Mouse (Mus musculus) thymus, postnatal 25 days (tissue): ENCODE measurements around the gene Vmn1r47.
"Not testable (repeated sequence)": the region's sequence is repeated elsewhere in the genome, so short reads cannot be mapped to it uniquely, and the experiment has no call there.

Experiments
- DNase-seq: peaks from one replicate; pipeline ENCODE4 v3.0.0; 2022

Gene Vmn1r47

DNA sequence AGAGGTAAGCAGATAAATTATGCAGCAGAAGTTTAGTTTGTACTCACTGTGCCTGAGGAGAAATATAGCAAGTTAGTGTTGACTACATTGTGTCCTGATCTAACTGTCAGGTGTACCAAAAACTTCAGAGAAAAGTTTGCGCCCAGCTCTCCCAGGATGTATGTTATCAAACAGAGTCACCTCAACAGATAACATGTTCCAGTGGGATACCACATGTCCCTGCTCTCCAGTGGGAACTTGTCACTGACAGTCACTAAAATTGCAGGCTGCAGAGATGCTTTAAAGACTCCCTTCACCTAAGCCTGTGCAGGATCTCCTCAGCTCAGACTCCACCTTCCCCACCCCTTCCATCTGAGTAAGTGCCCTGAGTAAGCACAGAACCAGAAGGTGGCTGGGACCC lies at the start of gene Vmn1r47:
Gene Vmn1r47 (plus strand): TSS at position 301 of the 400 bp plus-strand sequence.
- not testable (repeated sequence) for DNase-seq

DNA sequence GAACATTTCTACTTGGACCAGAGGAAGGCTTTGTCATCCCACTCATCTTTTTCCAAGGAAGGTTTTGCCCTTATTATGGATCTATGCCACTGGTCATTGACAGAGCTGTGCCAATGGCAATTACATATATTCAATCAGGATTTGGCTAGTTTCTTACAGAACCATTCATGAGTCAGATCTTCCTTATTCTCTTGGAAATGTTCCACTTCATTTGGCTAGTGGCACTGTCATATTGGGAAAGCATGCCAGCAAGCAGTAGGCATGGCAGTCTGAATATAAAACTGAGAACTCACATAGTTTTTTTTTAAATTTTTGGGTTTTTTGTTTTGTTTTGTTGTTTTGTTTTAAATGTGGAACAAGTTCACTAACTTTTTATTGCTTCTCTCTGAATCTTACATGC lies 49.6 kb upstream of the Vmn1r47 start:
- DNase-seq = no peak

DNA sequence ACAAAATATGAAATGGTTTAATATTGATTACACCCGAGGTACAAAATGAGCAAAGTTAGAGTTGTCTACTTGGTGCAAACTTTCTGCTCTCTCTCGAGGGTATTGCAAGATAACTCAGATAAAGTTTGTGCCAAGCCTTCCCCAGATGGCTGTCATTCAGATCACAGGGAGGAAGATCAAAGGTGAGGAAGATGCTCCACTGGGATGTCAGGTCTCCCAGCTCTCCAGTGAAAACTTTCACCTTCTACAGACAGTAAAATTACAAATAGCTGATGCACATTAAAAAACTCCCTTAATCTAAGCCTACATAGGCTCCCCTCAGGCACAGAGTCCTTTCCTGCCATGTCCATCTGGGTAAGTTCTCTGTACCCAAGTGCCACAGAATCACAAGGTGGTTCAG lies 46.9 kb upstream of the Vmn1r47 start, which contains the start of gene Vmn1r46:
Gene Vmn1r46 (plus strand): TSS at position 301 of the 400 bp plus-strand sequence.
- no peak for DNase-seq

DNA sequence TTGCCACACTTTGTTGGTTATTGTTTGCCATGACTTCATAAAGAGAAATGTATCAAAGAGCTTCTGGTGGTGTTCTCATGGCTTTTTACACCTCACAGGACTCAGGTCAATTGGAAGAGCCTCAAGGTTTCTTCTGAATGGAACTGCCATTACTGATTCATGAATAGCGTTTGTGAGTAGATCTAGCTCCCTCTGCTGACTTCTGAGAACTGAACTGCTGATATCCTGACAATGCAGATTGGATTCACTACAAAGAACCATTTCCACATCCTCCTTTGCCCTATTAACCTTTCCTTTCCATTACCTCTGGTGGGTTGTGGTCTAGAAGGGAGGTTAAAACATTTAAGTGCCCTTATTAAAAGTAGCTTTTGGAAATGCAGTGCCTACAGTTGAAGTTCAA lies 30.0 kb upstream of the Vmn1r47 start:
- no peak for DNase-seq

DNA sequence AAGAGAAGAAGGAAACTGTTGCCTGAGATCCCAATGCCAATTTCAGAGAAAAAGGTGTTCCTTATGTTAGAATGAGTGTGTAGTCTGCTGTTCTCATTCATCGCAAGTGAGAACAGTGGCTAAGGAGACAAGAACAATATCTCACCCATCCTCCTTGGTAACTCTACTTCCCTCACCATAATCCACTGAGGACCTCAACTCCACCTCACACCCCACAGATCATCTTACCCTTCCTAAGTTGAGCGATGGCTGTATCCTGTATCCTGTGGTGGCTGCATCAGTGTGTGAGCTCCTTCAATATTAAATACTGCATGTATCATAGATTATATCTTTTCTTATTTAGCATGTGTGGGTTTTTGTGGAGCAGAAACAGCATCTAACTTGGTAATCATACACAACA lies 20.8 kb downstream of the Vmn1r47 start, which contains the start of gene Vmn1r48:
Gene Vmn1r48 (minus strand): TSS at position 101 of the 400 bp plus-strand sequence.
- DNase-seq = not testable (repeated sequence)
